Comparison of ENCODE assay signal across 27 mouse cellular contexts in the genomic region with DNA sequence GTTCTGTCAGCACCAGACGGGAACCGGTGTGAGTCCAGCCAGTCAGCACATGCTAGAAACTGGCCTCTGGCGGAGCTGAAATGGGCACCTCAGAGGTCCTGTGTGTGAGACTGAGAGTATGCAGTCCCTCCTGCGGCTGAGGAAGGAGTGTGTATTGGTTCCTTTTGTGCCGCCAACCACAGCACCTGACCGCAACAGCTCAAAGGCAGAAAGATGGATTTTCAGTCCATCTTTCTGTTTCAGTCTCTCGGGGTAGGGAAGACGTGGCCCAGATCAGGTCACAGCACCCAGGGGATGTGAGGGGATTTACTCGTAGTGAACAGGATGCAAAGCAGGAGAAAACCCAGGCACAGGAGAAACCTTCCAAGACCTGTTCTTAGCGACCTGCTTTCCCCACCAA. TPM values are rescaled to one million over a fixed set of nuclear protein-coding genes. Genes with fewer than 3 reads are reported as not detected.
DNase-seq lines count a peak whose midpoint lies in the region; ATAC-seq and TF ChIP-seq lines count a peak whose summit lies in the region.
"Had no signal": no experiment of that assay in that cellular context is flagged by ENCODE, and none has a peak within 500 bp of the region (broad histone marks: within the 10 kb centered on the region; RNA-seq: fewer than 3 reads in every experiment).

No protein-coding gene starts in this region.

- H3K36me3 ChIP-seq in forebrain, embryonic 10.5 days (replicated peaks), result 0 out of 2 replicates have a peak, but pooled peaks cover 2% of the 10 kb centered on the region
- no peaks in the 10 kb centered on the region for H3K36me3 ChIP-seq in forebrain, embryonic 15.5 days
- 0 out of 2 replicates have a peak, but pooled peaks cover 2% of the 10 kb centered on the region for H3K36me3 ChIP-seq in heart, embryonic 10.5 days
- H3K36me3 ChIP-seq in stomach, embryonic 16.5 days (ENCODE audit: control insufficient read depth, insufficient read depth, low read length), result no peaks in the 10 kb centered on the region
- H3K36me3 ChIP-seq in stomach, postnatal 0 days (ENCODE audit: control insufficient read depth, insufficient read depth, low read length), result no peaks in the 10 kb centered on the region
- no peaks in the 10 kb centered on the region for H3K36me3 ChIP-seq in hindbrain, embryonic 16.5 days (ENCODE audit: control insufficient read depth, insufficient read depth, low read length)
- H3K36me3 ChIP-seq: heart, embryonic 12.5 days; heart, embryonic 15.5 days had no signal

- TF ChIP-seq EP300 in stomach, postnatal 0 days (optimal IDR thresholded peaks at IDR 0.05), result no peak

- H3K9me3 ChIP-seq in forebrain, embryonic 10.5 days, result no peaks in the 10 kb centered on the region
- H3K9me3 ChIP-seq in forebrain, embryonic 15.5 days, result no peaks in the 10 kb centered on the region
- H3K9me3 ChIP-seq in heart, embryonic 10.5 days, result no peaks in the 10 kb centered on the region
- H3K9me3 ChIP-seq in stomach, embryonic 16.5 days (replicated peaks; ENCODE audit: control insufficient read depth, low read length), result no peaks in the 10 kb centered on the region
- no peaks in the 10 kb centered on the region for H3K9me3 ChIP-seq in stomach, postnatal 0 days (ENCODE audit: control insufficient read depth, low read length)
- no peaks in the 10 kb centered on the region for H3K9me3 ChIP-seq in hindbrain, embryonic 16.5 days (ENCODE audit: control insufficient read depth, low read length)
- H3K9me3 ChIP-seq: heart, embryonic 15.5 days had no signal

- no peak for DNase-seq in forebrain, embryonic 10.5 days (ENCODE audit: extremely low spot score, low spot score)
- no peak for DNase-seq in heart, embryonic 10.5 days (ENCODE audit: low spot score)
- DNase-seq in heart, postnatal 4 days, result no peak
- no peak for DNase-seq in stomach, postnatal 0 days (ENCODE audit: low spot score)
- DNase-seq: adrenal gland, adult 8-10 months; adrenal gland, postnatal 25 days; B cell, adult 2 months; cerebellum, adult 11 months; cerebellum, adult 2 months; cerebellum, adult 9-11 months; cerebellum, postnatal 25 days; gastrocnemius, postnatal 10 days; heart, postnatal 10 days; heart, postnatal 36 days; kidney, adult 18-20 months; kidney, adult 9 months had no signal

- H3K9ac ChIP-seq in forebrain, embryonic 15.5 days (replicated peaks), result no peak overlapping the region
- no peak overlapping the region for H3K9ac ChIP-seq in stomach, embryonic 16.5 days (ENCODE audit: low read length)
- no peak overlapping the region for H3K9ac ChIP-seq in stomach, postnatal 0 days (ENCODE audit: low read length)
- H3K9ac ChIP-seq in hindbrain, embryonic 16.5 days (ENCODE audit: low read depth, low read length), result no peak overlapping the region
- H3K9ac ChIP-seq: heart, embryonic 12.5 days; heart, embryonic 15.5 days had no signal

- no peak for TF ChIP-seq CTCF in stomach, postnatal 0 days (IDR thresholded peaks at IDR 0.05; ENCODE audit: low read depth)

- peak overlapping the region; percentile 56 for H3K27ac ChIP-seq in forebrain, embryonic 10.5 days
- H3K27ac ChIP-seq in forebrain, embryonic 15.5 days (replicated peaks), result no peak overlapping the region
- peak overlapping the region; percentile 5; the same call in 1 of the 2 replicates for H3K27ac ChIP-seq in heart, embryonic 10.5 days
- H3K27ac ChIP-seq in stomach, embryonic 16.5 days (ENCODE audit: low read length), result peak overlapping the region; percentile 26; the same call in 1 of the 2 replicates
- no peak overlapping the region for H3K27ac ChIP-seq in stomach, postnatal 0 days (replicated peaks)
- no peak overlapping the region; the same call in 1 of the 2 replicates for H3K27ac ChIP-seq in hindbrain, embryonic 16.5 days (ENCODE audit: low read depth, low read length)
- H3K27ac ChIP-seq: heart, embryonic 15.5 days; hindbrain, postnatal 0 days had no signal

- no peak overlapping the region for H3K4me3 ChIP-seq in forebrain, embryonic 10.5 days
- no peak overlapping the region for H3K4me3 ChIP-seq in forebrain, embryonic 15.5 days
- no peak overlapping the region for H3K4me3 ChIP-seq in heart, embryonic 10.5 days
- H3K4me3 ChIP-seq in stomach, embryonic 16.5 days (replicated peaks; ENCODE audit: low read length), result no peak overlapping the region
- no peak overlapping the region for H3K4me3 ChIP-seq in stomach, postnatal 0 days (ENCODE audit: low read depth, low read length)
- H3K4me3 ChIP-seq in hindbrain, embryonic 16.5 days (ENCODE audit: low read length), result no peak overlapping the region
- H3K4me3 ChIP-seq: heart, embryonic 12.5 days; heart, embryonic 15.5 days had no signal

- 89% methylated on average over 10 of the region's 10 CpGs for WGBS in forebrain, embryonic 10.5 days
- 90% methylated on average over 10 of the region's 10 CpGs for WGBS in forebrain, embryonic 15.5 days
- WGBS in heart, embryonic 10.5 days, result 86% methylated on average over 10 of the region's 10 CpGs
- WGBS in stomach, embryonic 16.5 days, result 86% methylated on average over 10 of the region's 10 CpGs
- WGBS in stomach, postnatal 0 days, result 83% methylated on average over 10 of the region's 10 CpGs
- 86% methylated on average over 10 of the region's 10 CpGs for WGBS in hindbrain, embryonic 16.5 days

- ATAC-seq in forebrain, embryonic 15.5 days (replicated peaks), result no peak
- no peak for ATAC-seq in stomach, embryonic 16.5 days (ENCODE audit: insufficient read depth, low FRiP score)
- no peak for ATAC-seq in stomach, postnatal 0 days (ENCODE audit: low FRiP score, low TSS enrichment)
- 0 out of 2 replicates have a peak, but pooled peaks have one; percentile 13 for ATAC-seq in granulocyte monocyte progenitor cell, adult 5-6 weeks (replicated peaks; ENCODE audit: poor library complexity, severe bottlenecking)
- no peak for ATAC-seq in hindbrain, embryonic 16.5 days
- ATAC-seq: activated CD4-positive, CD25-positive, alpha-beta regulatory T cell, adult 4 months; forebrain, embryonic 14.5 days; hindbrain, postnatal 0 days; inflammation-experienced regulatory T-cells, adult 6 months; intestine, embryonic 16.5 days had no signal

- no peak overlapping the region for H3K4me2 ChIP-seq in forebrain, embryonic 15.5 days (replicated peaks)
- H3K4me2 ChIP-seq in stomach, embryonic 16.5 days (ENCODE audit: low read depth, low read length), result no peak overlapping the region
- H3K4me2 ChIP-seq in stomach, postnatal 0 days (replicated peaks; ENCODE audit: low read depth), result no peak overlapping the region
- H3K4me2 ChIP-seq in hindbrain, embryonic 16.5 days (ENCODE audit: low read length), result no peak overlapping the region
- H3K4me2 ChIP-seq: heart, embryonic 12.5 days; heart, embryonic 15.5 days had no signal

- no peaks in the 10 kb centered on the region for H3K27me3 ChIP-seq in forebrain, embryonic 10.5 days (ENCODE audit: poor library complexity, severe bottlenecking)
- H3K27me3 ChIP-seq in forebrain, embryonic 15.5 days, result no peaks in the 10 kb centered on the region
- H3K27me3 ChIP-seq in heart, embryonic 10.5 days (ENCODE audit: insufficient read depth, poor library complexity, severe bottlenecking), result no peaks in the 10 kb centered on the region
- no peaks in the 10 kb centered on the region for H3K27me3 ChIP-seq in stomach, embryonic 16.5 days (ENCODE audit: control insufficient read depth, insufficient read depth, low read length)
- no peaks in the 10 kb centered on the region for H3K27me3 ChIP-seq in stomach, postnatal 0 days (ENCODE audit: control insufficient read depth, insufficient read depth, low read length)
- no peaks in the 10 kb centered on the region for H3K27me3 ChIP-seq in hindbrain, embryonic 16.5 days (replicated peaks; ENCODE audit: control insufficient read depth, insufficient read depth, low read length)
- H3K27me3 ChIP-seq: heart, embryonic 12.5 days; heart, embryonic 15.5 days had no signal

- H3K4me1 ChIP-seq in forebrain, embryonic 10.5 days, result peaks cover 44% of the 10 kb centered on the region
- peaks cover 5% of the 10 kb centered on the region; the same call in 1 of the 2 replicates for H3K4me1 ChIP-seq in forebrain, embryonic 15.5 days
- H3K4me1 ChIP-seq in heart, embryonic 10.5 days, result peaks cover 89% of the 10 kb centered on the region
- peaks cover 14% of the 10 kb centered on the region for H3K4me1 ChIP-seq in stomach, embryonic 16.5 days (ENCODE audit: control insufficient read depth, insufficient read depth, low read length)
- 0 out of 2 replicates have a peak, but pooled peaks cover 6% of the 10 kb centered on the region for H3K4me1 ChIP-seq in stomach, postnatal 0 days (replicated peaks; ENCODE audit: control insufficient read depth, insufficient read depth)
- peaks cover 4% of the 10 kb centered on the region; the same call in 1 of the 2 replicates for H3K4me1 ChIP-seq in hindbrain, embryonic 16.5 days (ENCODE audit: control insufficient read depth, insufficient read depth, low read depth, low read length)

RNA-seq across cellular contexts. Expression of a gene that starts 25.0 kb away (rescaled TPM):
- 123 and 129 TPM in 2 replicates for polyA plus RNA-seq in forebrain, embryonic 10.5 days (2016; fragmentation: Nextera tagmentation; extraction: Ambion mirVana)
- 61.4 and 67.6 TPM in 2 replicates for polyA plus RNA-seq in forebrain, embryonic 15.5 days (2015; fragmentation: Nextera tagmentation; extraction: Ambion mirVana)
- polyA plus RNA-seq in heart, embryonic 10.5 days (2016; fragmentation: Nextera tagmentation; extraction: Ambion mirVana), result 143 and 257 TPM in 2 replicates
- total RNA-seq in heart, postnatal 4 days (2021), result 1,000 to 10,000 TPM; 1,026 to 1,084 TPM
- 207 and 211 TPM in 2 replicates for polyA plus RNA-seq in stomach, embryonic 16.5 days (2015; fragmentation: Nextera tagmentation; extraction: Ambion mirVana)
- polyA plus RNA-seq in stomach, postnatal 0 days (2015; fragmentation: Nextera tagmentation; extraction: Ambion mirVana), result 96.3 and 99.0 TPM in 2 replicates
- not detected in 2 replicates for total RNA-seq in granulocyte monocyte progenitor cell, adult 5-6 weeks (2014; fragmentation: Nextera tagmentation)
- total RNA-seq in granulocyte monocyte progenitor cell, adult 5-6 weeks (2017), result 0.22 and 0.67 TPM in 2 replicates
- 68.6 and 105 TPM in 2 replicates for polyA plus RNA-seq in hindbrain, embryonic 16.5 days (2015; fragmentation: Nextera tagmentation; extraction: Ambion mirVana)
- polyA plus RNA-seq: activated CD4-positive, CD25-positive, alpha-beta regulatory T cell, adult 4 months had no signal

RNA-seq across cellular contexts. Expression of a gene that starts 25.0 kb away (rescaled TPM):
- polyA plus RNA-seq in forebrain, embryonic 10.5 days (2016; fragmentation: Nextera tagmentation; extraction: Ambion mirVana), result 47.1 and 49.4 TPM in 2 replicates
- 28.7 and 32.4 TPM in 2 replicates for polyA plus RNA-seq in forebrain, embryonic 15.5 days (2015; fragmentation: Nextera tagmentation; extraction: Ambion mirVana)
- 54.9 and 97.0 TPM in 2 replicates for polyA plus RNA-seq in heart, embryonic 10.5 days (2016; fragmentation: Nextera tagmentation; extraction: Ambion mirVana)
- 100 to 1,000 TPM; 558 to 588 TPM for total RNA-seq in heart, postnatal 4 days (2021)
- 57.3 and 65.2 TPM in 2 replicates for polyA plus RNA-seq in stomach, embryonic 16.5 days (2015; fragmentation: Nextera tagmentation; extraction: Ambion mirVana)
- polyA plus RNA-seq in stomach, postnatal 0 days (2015; fragmentation: Nextera tagmentation; extraction: Ambion mirVana), result 43.4 and 47.2 TPM in 2 replicates
- 0.04 and 0.52 TPM in 2 replicates for total RNA-seq in granulocyte monocyte progenitor cell, adult 5-6 weeks (2014; fragmentation: Nextera tagmentation)
- total RNA-seq in granulocyte monocyte progenitor cell, adult 5-6 weeks (2017), result 0.26 TPM in 1 of 2 replicates, not detected in the other
- polyA plus RNA-seq in hindbrain, embryonic 16.5 days (2015; fragmentation: Nextera tagmentation; extraction: Ambion mirVana), result 28.9 and 42.5 TPM in 2 replicates
- polyA plus RNA-seq: activated CD4-positive, CD25-positive, alpha-beta regulatory T cell, adult 4 months; inflammation-experienced regulatory T-cells, adult 6 months had no signal

Comparison
In these comparisons a context has a peak if more than half of its experiments do, and no peak if none do; other contexts are left out.
1. H3K27ac ChIP-seq: peak in forebrain, embryonic 10.5 days (single experiment), heart, embryonic 10.5 days (single experiment) and stomach, embryonic 16.5 days (single experiment); none in forebrain, embryonic 15.5 days (single experiment), stomach, postnatal 0 days (single experiment) and hindbrain, embryonic 16.5 days (single experiment).